Mouse (Mus musculus) adrenal gland, postnatal 14 days (tissue): ENCODE results near the gene Ak4. TPM values are rescaled to one million over a fixed set of nuclear protein-coding genes. Genes with fewer than 3 reads are reported as not detected.
A peak's percentile ranks its signal among the peaks of the same experiment; 100 is the strongest.

Experiments
- DNase-seq: peaks from one replicate; pipeline ENCODE4 v3.0.0; 2021; ENCODE audit warnings: mixed read lengths
- total RNA-seq: library from RNA; stranded (reverse); gene quantifications from 2 replicates; pipeline ENCODE4 v1.2.3, GENCODE M21; 2021

The Ak4 gene
- total RNA-seq, 1 experiment from 2014 or later, result 7.2 TPM

DNA sequence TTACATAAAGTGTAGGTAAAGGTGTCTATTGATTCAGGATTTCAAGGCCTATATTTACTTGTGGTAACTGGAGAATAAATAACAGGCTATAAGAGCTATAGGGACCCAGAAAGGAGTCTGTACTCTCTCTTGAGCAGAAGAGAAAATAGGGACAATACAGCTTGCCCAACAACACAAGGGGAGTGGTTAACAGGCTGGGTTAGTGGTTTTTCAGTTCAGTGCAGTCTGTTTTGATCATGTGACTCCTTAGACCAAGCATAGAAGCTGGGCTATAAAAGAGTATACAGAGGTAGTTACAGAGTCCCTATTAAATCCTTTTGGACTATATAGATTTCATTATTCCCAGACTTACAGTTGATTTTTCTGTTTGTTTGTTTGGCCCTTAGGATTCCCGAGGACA is 41.0 kb downstream of the Ak4 start:
- DNase-seq, result no peak

DNA sequence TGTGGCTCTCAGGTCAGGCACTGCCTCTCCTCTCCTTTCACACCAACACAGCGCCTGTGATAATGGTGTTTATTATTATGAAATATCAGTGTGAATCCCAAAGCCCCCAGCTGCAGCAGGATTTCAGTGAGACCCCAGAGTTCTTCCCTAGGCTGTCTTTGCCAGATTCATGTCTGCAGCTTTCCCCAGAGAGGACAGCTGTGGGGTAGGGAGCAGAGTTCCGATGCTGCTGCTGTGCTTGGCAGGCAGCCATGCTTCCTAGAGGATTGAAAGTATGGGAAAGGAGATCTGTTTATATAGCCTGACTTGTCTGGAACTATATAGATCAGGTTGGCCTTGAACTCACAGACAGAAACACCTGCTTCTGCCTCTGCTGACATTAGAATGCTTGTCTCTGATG is 43.0 kb downstream of the Ak4 start:
- no peak for DNase-seq

DNA sequence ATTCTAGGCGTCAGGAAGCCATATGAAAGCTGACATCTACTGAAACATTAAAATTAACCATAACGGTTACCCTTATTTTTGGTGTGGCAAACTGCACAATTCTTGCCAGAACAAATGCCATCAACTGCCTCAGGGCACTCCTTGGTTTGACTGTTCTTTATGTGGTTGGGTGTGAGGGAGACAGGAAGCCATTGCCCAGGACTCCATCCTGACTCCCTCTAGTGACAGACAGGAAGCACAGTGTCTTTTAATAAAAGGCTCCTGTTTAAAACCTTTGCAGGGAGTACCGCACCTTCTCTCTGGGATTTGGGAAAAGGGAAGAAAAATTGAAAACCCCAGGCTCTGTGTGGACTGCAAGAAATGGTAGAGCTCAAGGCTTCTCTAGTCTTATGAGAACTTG is 47.2 kb downstream of the Ak4 start:
- no peak for DNase-seq

DNA sequence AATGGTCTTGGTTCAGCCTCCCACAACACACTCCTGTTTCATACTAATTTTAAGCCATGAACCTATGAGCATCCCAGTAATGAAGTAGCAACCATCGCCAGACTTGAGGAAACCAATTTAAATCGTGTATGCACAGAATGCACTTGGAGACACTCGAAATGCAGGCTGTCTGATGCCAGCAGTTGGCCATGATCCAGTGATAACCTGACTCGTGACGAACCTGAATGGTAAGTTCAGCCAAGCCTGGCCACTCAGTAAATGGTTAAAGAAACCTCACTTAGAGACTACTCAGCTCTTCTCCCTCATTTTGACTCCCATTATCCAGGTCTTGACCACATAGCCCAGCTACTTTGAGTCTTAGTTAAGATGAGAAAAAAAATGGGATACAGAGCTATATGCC is 50.2 kb downstream of the Ak4 start:
- DNase-seq, result no peak

DNA sequence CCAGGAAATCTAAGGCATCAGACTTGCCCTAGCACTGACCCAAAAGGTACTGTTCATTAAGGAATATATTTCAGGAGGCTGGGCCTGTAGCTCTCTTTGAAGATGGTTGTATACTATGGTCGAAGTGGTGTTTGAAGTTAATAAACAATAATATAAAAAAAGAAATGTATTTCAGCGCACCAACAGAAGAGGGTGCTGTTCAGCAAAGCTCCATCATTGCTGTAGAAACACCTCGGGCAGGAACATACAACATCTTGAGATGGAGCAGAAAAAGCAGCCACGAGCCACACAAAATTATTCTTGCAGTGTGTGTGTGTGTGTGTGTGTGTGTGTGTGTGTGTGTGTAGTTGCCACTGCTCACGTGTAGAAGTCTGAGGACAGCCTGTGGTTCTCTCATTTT is 51.5 kb downstream of the Ak4 start:
- DNase-seq, result no peak

DNA sequence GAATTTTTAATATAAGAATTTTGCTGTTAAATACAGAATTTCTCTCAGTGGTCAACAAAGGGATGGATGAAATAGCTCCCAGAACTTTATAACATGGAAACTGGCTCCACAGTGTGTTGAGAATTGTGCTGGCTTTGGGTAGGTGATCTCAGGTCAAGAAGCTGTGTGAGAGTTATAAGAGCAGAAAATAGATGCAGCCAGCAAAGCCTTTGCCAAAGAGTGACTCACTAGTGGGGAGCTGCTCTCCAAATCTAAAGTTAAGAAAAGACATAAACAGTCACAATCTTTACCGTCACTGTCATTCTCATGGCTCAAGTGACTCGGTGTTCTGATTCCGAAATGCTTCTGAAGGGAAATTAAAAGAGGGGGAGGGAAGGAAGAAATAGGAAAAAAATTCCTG is 53.7 kb downstream of the Ak4 start:
- DNase-seq, result no peak

DNA sequence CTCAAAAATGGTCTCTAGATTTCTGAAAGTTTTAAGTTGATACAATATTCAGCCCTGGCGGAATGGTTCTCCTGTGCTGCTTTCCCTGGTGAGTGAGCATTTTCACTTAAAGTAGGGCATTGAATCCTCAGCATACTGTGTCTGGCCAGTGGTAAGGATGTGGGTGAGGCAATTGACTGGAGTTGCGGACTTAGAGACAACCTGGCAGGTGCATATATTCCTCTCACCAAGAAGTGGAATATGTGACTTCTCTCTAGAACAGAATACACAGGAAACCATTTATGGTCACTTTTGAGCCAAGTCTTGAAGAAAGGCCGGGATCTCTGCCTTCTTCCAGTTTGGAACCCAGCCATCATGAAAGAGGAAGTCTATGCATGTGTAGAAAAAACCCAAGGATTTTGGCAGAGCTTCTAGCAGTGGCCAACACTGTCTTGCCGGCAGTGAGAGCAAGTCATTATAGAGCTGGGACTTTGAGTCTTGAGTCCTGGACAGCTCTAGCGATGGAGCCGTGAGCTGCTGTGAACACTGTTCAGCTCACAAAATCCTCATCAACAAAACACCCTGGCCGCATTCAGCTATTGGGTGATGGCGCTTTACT is 71.3 kb downstream of the Ak4 start:
- no peak for DNase-seq

DNA sequence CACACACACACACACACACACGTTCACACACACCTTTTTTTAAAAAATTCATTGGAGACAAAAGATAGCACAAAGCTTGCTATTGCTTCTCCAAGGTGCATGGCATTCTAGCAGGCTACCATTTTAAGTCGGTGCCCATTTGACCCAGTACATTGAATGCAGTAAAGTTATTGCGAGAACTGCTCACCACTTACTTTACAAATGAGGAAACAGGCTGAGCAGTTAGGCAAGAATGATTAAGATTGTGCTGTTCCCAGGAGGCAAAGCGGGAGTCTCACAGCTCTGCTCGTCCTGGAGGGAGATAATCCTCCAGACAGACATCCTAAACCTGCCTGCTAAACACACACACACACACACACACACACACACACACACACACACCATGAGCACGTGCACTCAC is 72.6 kb downstream of the Ak4 start:
- no peak for DNase-seq

DNA sequence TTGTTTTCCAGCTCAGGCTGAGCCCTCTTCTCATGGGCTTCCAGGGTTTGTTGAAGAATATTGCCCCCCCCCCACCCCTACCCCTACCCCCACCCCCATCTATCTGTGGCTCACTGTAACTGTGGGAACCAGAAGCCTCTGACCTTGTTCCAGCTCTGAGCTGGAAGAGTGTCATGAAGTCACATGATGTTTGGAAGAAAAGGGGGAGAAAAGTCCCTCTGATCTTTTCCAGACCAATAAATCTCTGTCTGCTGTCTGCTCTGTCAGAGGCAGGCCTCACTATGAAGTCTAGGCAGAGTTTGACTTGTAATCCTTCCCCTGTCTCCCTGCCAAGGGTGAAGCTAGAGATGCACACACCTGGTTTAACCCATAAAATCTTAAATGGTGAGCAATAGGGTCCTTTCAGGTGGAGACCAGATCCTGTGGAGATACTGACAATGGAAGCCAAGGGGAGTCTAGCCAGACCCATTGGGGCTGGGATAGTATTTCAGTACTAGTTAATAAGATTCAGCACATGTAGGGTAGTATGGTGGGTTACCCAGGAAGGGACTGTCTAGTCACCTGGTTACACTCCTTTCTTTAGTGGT is 74.6 kb downstream of the Ak4 start:
- DNase-seq, result peak; percentile 37

DNA sequence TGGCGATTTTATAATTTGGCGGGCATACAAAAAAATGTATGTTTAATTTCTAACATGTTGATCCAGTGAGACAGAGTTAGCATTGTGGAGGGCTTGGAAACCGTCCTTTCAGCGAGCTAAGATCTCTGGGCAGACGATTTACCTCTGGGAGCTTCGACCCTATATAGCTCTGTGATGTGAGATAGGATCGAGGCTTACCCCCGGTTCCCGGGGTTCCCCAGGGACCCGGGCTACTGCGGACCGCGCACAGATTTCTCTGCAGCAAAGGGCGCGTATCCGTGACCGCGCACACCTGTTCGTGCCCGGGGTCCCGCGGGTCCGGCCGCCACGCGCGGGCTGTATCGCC is 77.1 kb downstream of the Ak4 start:
- DNase-seq, result no peak

DNA sequence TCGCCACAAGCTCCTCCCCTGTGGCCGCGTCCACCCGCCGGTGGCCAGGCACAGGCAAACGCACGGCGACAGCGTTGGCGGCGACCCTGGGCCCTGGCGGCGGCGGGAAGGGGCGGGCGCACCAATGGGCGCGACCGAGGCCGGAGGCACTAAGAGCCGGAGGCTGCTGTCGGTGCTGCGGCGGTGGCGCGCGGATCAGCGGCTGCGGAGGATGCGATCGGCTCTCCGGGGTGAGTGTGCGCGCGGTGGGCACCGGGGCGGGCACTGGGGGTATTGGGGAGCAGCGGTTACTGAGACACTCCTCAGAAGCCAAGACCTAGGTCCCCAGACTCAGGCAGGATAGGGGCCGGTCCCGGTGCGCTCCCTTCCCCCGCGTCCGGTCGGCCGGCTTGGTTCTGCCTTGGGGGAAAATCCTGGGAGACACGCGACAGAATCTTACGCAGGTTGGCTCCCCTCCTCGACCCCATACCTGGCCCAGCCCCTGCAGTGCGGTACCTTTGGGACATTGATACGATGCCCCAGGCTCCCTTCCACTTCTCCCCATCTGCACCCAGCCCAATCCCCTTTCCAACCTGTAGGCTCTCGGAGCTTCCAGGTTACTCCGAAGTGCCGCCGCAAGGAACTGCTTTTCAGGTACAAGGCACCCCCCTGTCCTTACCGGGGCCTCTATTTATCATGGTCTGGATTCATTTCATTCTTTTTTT is 77.6 kb downstream of the Ak4 start, which contains the start of gene Dnajc6:
Gene Dnajc6 (plus strand): TSS at position 115 of the 704 bp plus-strand sequence.
- DNase-seq, result peak; percentile 49

DNA sequence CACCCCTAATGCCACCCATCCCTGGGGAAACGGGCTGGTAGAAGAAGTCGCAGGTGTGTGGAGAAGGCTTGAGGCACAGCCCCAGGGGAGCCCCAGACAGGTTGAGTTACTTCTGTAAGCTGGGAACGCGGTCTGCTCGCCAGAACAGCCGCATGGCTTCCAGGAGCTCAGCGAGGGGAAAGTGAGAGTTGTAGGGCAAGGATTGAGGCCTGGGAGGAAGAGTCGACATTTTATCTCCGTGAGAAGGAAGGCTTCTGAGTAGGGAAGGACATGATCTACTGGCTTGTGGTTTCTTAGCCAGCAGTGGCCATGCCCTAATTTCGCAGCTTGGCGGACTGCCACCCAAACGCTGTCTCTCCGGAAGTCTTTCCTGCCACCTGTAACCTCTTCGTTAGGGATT is 78.3 kb downstream of the Ak4 start:
- peak; percentile 64 for DNase-seq

DNA sequence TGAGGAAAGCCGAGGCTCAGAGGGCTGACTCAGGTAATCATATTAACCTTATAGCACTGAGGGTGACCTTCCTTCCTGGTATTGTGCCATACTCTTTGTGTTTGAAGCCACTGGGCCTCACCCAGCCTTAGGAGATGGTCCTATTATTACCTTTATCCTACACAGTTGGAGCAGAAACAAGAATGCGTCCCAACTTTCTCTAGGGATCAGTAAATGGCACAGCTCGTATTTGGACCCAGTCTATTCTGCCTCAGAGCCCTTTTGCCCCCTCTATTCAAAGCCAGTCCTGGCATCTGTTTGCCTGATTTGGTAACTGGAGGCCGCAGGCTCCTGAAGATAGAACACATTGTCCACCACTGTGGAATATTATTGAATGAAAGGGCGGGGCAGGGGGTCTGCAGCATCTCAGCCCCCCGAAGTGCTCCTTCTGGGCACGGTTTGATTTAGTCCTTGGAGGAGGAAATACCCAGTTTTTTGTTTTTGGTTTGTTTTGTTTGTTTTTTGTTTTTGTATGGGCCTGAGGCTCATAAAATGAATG is 85.5 kb downstream of the Ak4 start:
- DNase-seq, result no peak

DNA sequence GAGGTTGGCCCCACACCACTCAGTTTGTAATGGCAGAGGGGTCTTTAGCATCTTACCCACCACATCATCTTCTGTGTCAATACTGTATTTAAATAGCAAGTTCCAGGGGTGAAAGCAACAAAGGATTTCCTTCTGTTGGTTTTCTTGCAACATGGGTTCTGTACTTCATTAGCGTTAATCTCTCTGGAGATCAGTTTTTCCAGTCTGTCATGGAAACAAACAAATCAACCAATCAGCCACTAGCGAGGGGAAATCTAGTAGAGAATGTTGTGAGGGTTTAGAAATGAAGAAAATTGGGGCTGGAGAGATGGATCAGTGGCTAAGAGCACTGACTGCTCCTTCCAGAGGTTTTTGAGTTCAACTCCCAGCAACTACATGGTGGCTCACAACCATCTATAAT is 86.9 kb downstream of the Ak4 start:
- DNase-seq, result no peak

DNA sequence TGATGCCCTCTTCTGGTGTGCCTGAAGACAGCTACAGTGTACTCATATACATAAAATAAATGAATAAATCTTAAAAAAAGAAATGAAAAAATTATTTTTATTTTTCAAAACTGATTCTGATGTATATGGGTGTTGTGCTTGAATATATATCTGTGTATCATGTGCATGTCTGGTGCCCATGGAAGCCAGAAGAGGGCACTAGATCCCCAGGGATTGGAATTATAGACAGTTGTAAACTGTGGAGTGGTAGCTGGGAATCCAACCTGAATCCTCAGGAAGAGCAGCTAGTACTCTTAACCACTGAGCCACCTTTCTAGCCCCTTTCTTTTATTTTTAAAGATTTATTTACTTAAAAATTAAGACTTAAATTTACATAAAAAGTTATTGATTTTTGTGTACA is 87.3 kb downstream of the Ak4 start:
- no peak for DNase-seq

DNA sequence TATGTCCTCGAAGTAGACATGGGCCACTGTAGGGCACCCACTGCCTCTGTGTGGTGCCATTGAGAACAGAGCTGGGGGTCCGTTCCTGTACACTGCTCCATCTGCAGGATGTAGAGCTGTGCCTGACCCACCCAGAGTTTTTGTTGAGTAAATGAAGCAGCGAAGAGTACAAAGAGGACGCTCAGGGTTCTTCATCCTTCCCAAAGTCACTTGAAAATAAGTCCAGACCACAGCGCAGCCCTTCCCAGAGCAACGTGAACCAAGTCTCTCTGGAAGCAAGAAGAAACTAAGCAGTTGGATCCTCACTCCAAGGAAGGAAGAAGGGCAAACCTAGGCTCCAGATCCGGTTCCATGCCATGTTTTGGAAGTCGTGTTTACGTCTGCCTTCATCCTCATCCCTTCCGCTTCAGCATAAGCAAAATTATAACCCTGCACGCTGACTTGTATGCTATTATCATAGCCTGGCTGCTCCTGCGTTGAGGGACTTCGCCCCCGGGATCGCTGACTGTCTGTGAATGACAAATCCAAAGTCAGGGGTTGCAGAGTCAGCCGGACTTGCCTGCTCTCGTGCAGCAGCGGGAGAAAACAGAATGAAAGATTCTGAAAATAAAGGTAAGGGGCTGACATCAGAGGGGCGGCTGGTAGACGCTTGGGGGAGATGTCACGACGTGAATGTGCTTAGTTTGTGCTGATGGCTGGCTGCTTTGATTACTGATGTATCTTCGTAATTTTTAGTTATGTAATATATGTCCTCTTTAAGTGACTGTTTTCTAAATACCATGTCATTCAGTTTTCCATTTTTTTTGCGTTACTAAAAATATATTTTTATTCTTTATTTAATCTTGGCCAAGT is 88.7 kb downstream of the Ak4 start:
- DNase-seq, result peak; percentile 28

DNA sequence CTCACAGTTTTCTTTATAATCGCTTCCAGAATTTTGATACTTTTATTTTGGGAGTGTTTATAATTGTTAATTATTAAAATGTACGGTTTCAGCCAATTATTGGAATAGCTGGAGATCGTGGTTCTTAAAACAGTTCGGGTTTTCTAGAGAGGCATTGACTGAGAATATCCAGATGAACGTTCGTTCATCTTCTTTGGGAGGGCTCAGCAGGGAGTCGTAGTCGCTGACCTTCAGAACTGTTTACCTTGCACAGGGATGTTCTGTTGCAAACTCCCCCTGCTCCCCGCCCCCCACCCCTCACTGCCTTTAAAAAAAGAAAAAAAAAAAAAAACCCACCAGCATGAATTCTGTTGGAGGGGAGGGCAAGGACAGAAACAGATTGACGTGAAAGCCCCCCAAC is 89.4 kb downstream of the Ak4 start:
- no peak for DNase-seq

DNA sequence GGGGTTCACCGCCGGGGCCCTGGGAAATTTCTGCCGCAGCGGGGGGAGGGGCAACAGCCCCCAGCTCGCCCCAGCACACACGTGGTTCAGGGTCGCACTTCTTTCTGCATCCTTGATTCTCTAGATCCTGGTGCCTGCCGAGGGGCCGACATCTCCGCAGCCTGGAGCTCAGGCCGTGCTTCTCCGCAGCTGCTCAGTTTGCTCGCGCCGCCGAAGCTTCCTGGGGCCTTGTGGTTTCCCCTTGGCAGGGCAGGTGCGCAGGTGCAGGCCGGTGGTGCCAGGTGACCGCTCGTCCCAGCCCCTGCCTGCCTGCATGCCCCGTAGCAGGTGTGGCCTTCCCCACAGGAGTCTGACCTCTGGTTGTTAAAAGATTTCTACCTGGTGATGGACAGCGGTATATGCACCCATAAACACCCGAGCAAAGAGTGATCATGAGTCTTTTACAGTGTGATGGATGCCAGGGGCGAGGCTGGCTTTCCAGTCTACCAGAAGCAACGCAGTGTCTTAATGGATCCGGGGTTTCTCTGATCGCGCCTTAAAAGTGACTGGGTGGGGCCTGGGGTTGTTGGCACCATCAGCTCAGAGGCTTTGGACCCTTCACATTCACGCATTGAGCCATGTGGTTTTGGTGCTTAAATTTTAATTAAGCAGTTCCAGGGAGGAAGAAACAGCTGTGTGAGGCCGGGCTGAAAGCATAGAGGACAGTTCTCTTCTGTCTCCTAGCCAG is 89.9 kb downstream of the Ak4 start:
- DNase-seq, result peak; percentile 13

DNA sequence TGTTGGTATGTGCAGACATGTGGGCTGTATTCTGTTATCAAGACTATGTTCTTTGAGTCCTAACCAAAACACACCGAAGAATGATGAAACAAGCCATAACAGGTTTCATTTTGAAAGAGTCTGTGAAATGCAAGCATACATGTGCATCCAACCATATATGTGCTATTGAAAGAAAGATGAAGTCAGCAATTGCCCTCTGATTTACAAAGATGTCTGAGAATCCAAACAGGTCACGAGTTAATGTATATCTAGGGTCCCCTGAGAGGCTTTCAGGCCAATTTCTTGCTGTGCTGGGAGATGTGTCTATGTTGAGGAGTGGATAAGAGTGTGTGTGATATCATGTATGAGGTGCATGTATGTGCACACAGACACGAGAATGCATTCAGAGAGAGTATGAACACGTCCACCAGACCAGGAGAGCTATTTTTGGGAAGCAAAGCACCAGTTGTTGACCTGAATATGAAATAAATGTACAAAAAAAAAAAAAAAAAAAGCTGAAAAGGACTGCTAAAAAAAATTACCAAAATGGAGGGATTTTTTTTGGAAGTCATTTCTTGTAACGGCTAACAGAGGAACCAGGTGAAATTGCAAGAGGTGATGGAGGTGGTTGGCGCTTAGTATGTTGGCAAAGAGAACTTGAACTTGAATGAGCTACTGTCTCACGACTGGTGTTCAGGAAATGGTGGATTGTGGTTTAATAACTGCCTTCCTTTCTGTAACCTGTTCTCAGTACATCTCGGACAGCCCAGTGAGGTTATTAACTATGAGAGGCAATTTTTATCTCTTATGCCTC is 91.2 kb downstream of the Ak4 start:
- no peak for DNase-seq

DNA sequence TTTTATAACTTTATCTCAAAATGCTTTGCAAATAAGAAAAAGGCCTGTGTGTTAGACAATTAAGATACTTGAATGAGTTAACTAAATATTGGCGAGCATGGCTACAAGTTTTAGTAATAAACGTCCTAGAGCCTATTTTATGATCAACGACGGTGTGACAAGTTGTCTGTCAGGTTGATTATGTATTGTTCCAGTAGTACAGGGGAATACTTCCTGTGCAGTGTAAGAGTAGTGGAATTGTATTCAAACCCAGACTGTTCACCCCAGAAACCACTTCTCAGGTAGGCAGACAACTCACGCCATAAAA is 91.8 kb downstream of the Ak4 start:
- DNase-seq, result no peak

DNA sequence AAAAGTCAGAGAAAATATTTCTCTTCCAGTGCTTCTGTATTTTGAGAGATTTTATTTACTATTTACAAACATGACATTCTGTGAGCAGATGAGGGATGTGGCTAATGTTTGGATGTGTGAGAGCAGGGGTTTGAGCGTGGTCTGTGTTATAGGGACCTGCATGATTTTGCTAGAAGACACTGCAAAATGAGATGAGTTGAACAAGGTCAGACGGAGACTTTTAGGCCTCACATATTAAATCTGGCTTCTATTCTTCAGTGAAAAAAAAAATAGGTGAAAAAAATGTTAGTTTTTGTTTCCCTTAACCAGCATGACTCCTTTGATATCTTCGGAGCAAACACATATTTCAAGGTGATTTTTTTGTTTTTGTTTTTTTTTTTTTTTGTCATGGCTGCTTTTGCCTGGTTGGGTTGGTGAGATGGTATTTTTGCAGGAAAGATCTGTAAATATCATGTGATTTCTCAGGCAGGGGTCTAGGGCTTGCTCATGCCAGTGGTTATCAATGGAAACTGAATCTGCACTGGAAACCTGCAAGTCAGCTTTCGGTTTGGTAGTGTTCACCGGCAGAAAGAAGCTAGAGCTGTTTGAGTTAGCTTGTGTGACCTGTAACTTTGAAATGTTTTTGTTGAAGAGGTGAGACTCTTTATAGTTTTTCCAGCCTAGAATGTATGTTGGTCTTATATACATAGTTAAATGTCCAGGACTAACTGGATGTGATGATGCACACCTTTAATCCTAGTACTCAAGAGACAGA is 92.9 kb downstream of the Ak4 start:
- DNase-seq, result no peak
